Comparison of ENCODE assay signal across 8 mouse cellular contexts in genomic region chr2:73278131-73278854, GRCm38 (mm10). TPM values are rescaled to one million over a fixed set of nuclear protein-coding genes. Genes with fewer than 3 reads are reported as not detected.
DNase-seq lines count a peak whose midpoint lies in the region; ATAC-seq and TF ChIP-seq lines count a peak whose summit lies in the region.

No protein-coding gene starts in this region.

- H3K9ac ChIP-seq in hindbrain, embryonic 14.5 days = no peak overlapping the region

- DNase-seq in Patski (ENCODE audit: low read depth, low spot score) = peak; percentile 22
- DNase-seq in cerebellum, postnatal 14 days = peak; percentile 94 to 96
- DNase-seq in frontal cortex, postnatal 25 days (ENCODE audit: low spot score in 2 of 2) = peak; percentile 67 to 77
- DNase-seq in hindbrain, embryonic 14.5 days (ENCODE audit: low spot score) = peak; percentile 98
- DNase-seq in layer of hippocampus, postnatal 36 days = peak; percentile 84
- DNase-seq in lung, postnatal 25 days (ENCODE audit: low spot score) = peak; percentile 88
- DNase-seq in retina, postnatal 1 day = peak; percentile 92
- DNase-seq in urinary bladder, adult 2 months (ENCODE audit: low spot score) = peak; percentile 66

- TF ChIP-seq CTCF in Patski (IDR thresholded peaks at IDR 0.05) = no peak

- no peaks in the 10 kb centered on the region for H3K36me3 ChIP-seq in hindbrain, embryonic 14.5 days (replicated peaks; ENCODE audit: control insufficient read depth, insufficient read depth)

- peaks cover 15% of the 10 kb centered on the region for H3K4me1 ChIP-seq in hindbrain, embryonic 14.5 days (replicated peaks; ENCODE audit: control insufficient read depth, insufficient read depth, low read length)

- peak; percentile 81 for ATAC-seq in Patski
- 0 out of 2 replicates have a peak, but pooled peaks have one; percentile 39 for ATAC-seq in hindbrain, embryonic 14.5 days (ENCODE audit: low FRiP score)

- in situ Hi-C loops in Patski (cut with MboI; ENCODE audit: low pct_unique_long_range_greater_than_20kb) = no loop called here

- no peak overlapping the region for H3K27ac ChIP-seq in hindbrain, embryonic 14.5 days

- CTCF ChIA-PET in Patski (lab: Charles Lee) = interaction anchor here (0.6 to 1.5 kb wide), 18 partner anchors 9 to 1043 kb away, joined by 3 to 9 read pairs (median 3); no protein-coding TSS in a partner anchor

- POLR2A ChIA-PET in Patski (lab: Charles Lee) = no interaction called here

- 1% methylated on average over 20 of the region's 20 CpGs for WGBS in hindbrain, embryonic 14.5 days

- H3K9me3 ChIP-seq in hindbrain, embryonic 14.5 days (ENCODE audit: control insufficient read depth, low read length) = no peaks in the 10 kb centered on the region

- H3K27me3 ChIP-seq in Patski = peaks cover 50% of the 10 kb centered on the region
- H3K27me3 ChIP-seq in hindbrain, embryonic 14.5 days (ENCODE audit: control insufficient read depth, insufficient read depth, low read length) = peaks cover 68% of the 10 kb centered on the region

- H3K4me3 ChIP-seq in hindbrain, embryonic 14.5 days (replicated peaks; ENCODE audit: low read length) = no peak overlapping the region

- peak overlapping the region; percentile 32 for H3K4me2 ChIP-seq in hindbrain, embryonic 14.5 days (replicated peaks)

RNA-seq across cellular contexts. Expression of gene Sp9, which starts 6.6 kb away (rescaled TPM):
- polyA plus RNA-seq in Patski (2021) = not detected
- 1.3 and 1.9 TPM in 2 replicates for polyA plus RNA-seq in hindbrain, embryonic 14.5 days (2014; fragmentation: Nextera tagmentation; extraction: Ambion mirVana)
- total RNA-seq in layer of hippocampus, postnatal 36 days (2021) = 1 to 10 TPM; 3.6 to 4.1 TPM
- polyA plus RNA-seq in urinary bladder, adult 2 months (2012; rRNA removed) = not detected in 2 replicates

RNA-seq across cellular contexts. Expression of gene Scrn3, which starts 34.1 kb away (rescaled TPM):
- polyA plus RNA-seq in Patski (2021) = 19.9 TPM
- 6.9 and 7.0 TPM in 2 replicates for polyA plus RNA-seq in hindbrain, embryonic 14.5 days (2014; fragmentation: Nextera tagmentation; extraction: Ambion mirVana)
- 10 to 100 TPM; 22.8 to 23.9 TPM for total RNA-seq in layer of hippocampus, postnatal 36 days (2021)
- polyA plus RNA-seq in urinary bladder, adult 2 months (2012; rRNA removed) = 19.1 and 26.2 TPM in 2 replicates

RNA-seq across cellular contexts. Expression of gene Cir1, which starts 34.2 kb away (rescaled TPM):
- polyA plus RNA-seq in Patski (2021) = 24.1 TPM
- polyA plus RNA-seq in hindbrain, embryonic 14.5 days (2014; fragmentation: Nextera tagmentation; extraction: Ambion mirVana) = 26.5 and 28.0 TPM in 2 replicates
- total RNA-seq in layer of hippocampus, postnatal 36 days (2021) = 10 to 100 TPM; 26.0 to 27.3 TPM
- 21.7 and 23.4 TPM in 2 replicates for polyA plus RNA-seq in urinary bladder, adult 2 months (2012; rRNA removed)

RNA-seq across cellular contexts. Expression of gene Ola1, which starts 59.6 kb away (rescaled TPM):
- 106 TPM for polyA plus RNA-seq in Patski (2021)
- 100 and 103 TPM in 2 replicates for polyA plus RNA-seq in hindbrain, embryonic 14.5 days (2014; fragmentation: Nextera tagmentation; extraction: Ambion mirVana)
- total RNA-seq in layer of hippocampus, postnatal 36 days (2021) = 100 to 1,000 TPM; 119 to 126 TPM
- polyA plus RNA-seq in urinary bladder, adult 2 months (2012; rRNA removed) = 36.2 and 37.9 TPM in 2 replicates

Comparison
In these comparisons a context has a peak if more than half of its experiments do, and no peak if none do; other contexts are left out.
1. DNase-seq: peak in every context shown above with its lines; median percentile 98 in hindbrain, embryonic 14.5 days; 95 in cerebellum, postnatal 14 days; 92 in retina, postnatal 1 day; 88 in lung, postnatal 25 days; 84 in layer of hippocampus, postnatal 36 days; 72 in frontal cortex, postnatal 25 days; 66 in urinary bladder, adult 2 months; 22 in Patski.